Mouse (Mus musculus) ES-E14 (cell line): ENCODE measurements at regions not wholly inside any gene's neighbourhood (a gene's known extent, or its start where the extent isn't known, plus 50 kb on each side); places are given as distances from the start of the nearest gene placed in this dataset.

Source experiments
- DNase-seq: peaks from one replicate; pipeline ENCODE4 v3.0.0-alpha.2; 2013; ENCODE audit warnings: low read depth, low spot score
- H3K27ac ChIP-seq: 2 replicates; pipeline ENCODE4 v1.5.1; 2012; ENCODE audit warnings: low read depth, mild to moderate bottlenecking, low read length, moderate library complexity, mixed read lengths; ENCODE audit not compliant: poor library complexity, insufficient read depth, severe bottlenecking
- H3K36me3 ChIP-seq: 2 replicates; pipeline ENCODE4 v1.6.1; 2012; ENCODE audit warnings: mild to moderate bottlenecking, low read length, moderate library complexity, mixed read lengths; ENCODE audit not compliant: control insufficient read depth, poor library complexity, insufficient read depth, severe bottlenecking
- H3K4me1 ChIP-seq, 2 experiments: fragments of 150-350 bp in 1 of 2; sonication (generic) in 1 of 2; 2 replicates each; pipeline ENCODE4 v1.6.1; 2012; ENCODE audit warnings: low read length in 2 of 2, mild to moderate bottlenecking in 1 of 2, mixed read lengths in 1 of 2; ENCODE audit not compliant: control insufficient read depth in 2 of 2, insufficient read depth in 2 of 2, poor library complexity in 1 of 2
- H3K4me3 ChIP-seq, 2 experiments: fragments of 150-350 bp in 1 of 2; sonication (generic) in 1 of 2; 2 replicates each; pipeline ENCODE4 v1.5.1; 2012; ENCODE audit warnings: low read length in 2 of 2, low read depth in 1 of 2, mild to moderate bottlenecking in 1 of 2, mixed read lengths in 1 of 2; ENCODE audit not compliant: insufficient read depth in 1 of 2, poor library complexity in 1 of 2, severe bottlenecking in 1 of 2
- H3K9ac ChIP-seq: 2 replicates; pipeline ENCODE4 v1.6.1; 2012; ENCODE audit warnings: low read depth, mild to moderate bottlenecking, low read length, mixed read lengths; ENCODE audit not compliant: poor library complexity, insufficient read depth, severe bottlenecking
- H3K9me3 ChIP-seq: fragments of 150-350 bp; sonication (generic); 2 replicates; pipeline ENCODE4 v1.6.1; 2012; ENCODE audit warnings: low read depth, mild to moderate bottlenecking, low read length; ENCODE audit not compliant: control insufficient read depth, insufficient read depth
- CHD2 ChIP-seq: IDR thresholded peaks from 2 replicates; pipeline ENCODE4 v1.6.1; 2014; ENCODE audit warnings: mild to moderate bottlenecking, low read depth, low read length, inconsistent platforms
- HCFC1 ChIP-seq: IDR thresholded peaks from 2 replicates; pipeline ENCODE4 v1.6.1; 2012; ENCODE audit warnings: low read length, inconsistent platforms, borderline replicate concordance; ENCODE audit not compliant: insufficient read depth
- MAFK ChIP-seq: IDR thresholded peaks from 2 replicates; pipeline ENCODE4 v1.6.1; 2014; ENCODE audit warnings: mild to moderate bottlenecking, low read depth, low read length, inconsistent platforms; ENCODE audit not compliant: insufficient read depth
- ZC3H11A ChIP-seq: IDR thresholded peaks from 2 replicates; pipeline ENCODE4 v1.6.1; 2012; ENCODE audit warnings: low read depth, mild to moderate bottlenecking, inconsistent platforms, low read length, borderline replicate concordance
- ZNF384 ChIP-seq: IDR thresholded peaks from 2 replicates; pipeline ENCODE4 v1.6.1; 2012; ENCODE audit warnings: low read depth, low read length, inconsistent platforms
- in situ Hi-C, 2 experiments: fragments of 600-800 bp; cut with MboI; formaldehyde crosslinking; loops; one replicate each; pipeline ENCODE4 v1.15.1; 2025; ENCODE audit warnings: low sequenced_read_pairs in 2 of 2, inconsistent platforms in 1 of 2; ENCODE audit not compliant: unreplicated experiment in 2 of 2

- Histone ChIP-seq H3K4me1 (no peaks in the 10 kb centered on the region), H3K9ac (no peak overlapping the region), H3K27ac (no peak overlapping the region), H3K9me3 (no peaks in the 10 kb centered on the region), H3K4me3 (no peak overlapping the region), H3K36me3 (no peaks in the 10 kb centered on the region)
- in situ Hi-C loops = no loop called here
- TF ChIP-seq MAFK (no peak), CHD2 (no peak), ZNF384 (no peak), ZC3H11A (no peak), HCFC1 (no peak)
- no peak for DNase-seq
Observed at GRCm38 (mm10) chr3:41432376-41432775, 123.2 kb upstream of the Jade1 start.

- no peak for DNase-seq
- Histone ChIP-seq H3K27ac (no peak overlapping the region), H3K36me3 (no peaks in the 10 kb centered on the region), H3K4me3 (no peak overlapping the region), H3K4me1 (no peaks in the 10 kb centered on the region), H3K9me3 (no peaks in the 10 kb centered on the region), H3K9ac (no peak overlapping the region)
- TF ChIP-seq ZNF384 = no peak
- no peak for TF ChIP-seq HCFC1
- no peak for TF ChIP-seq MAFK
- no peak for TF ChIP-seq CHD2
- no peak for TF ChIP-seq ZC3H11A
- in situ Hi-C loops = no loop called here
Observed at GRCm38 (mm10) chr3:41430191-41430590, 125.3 kb upstream of the Jade1 start.

GRCm38 (mm10) chr3:41426946-41427345 is 128.6 kb upstream of the Jade1 start:
- H3K4me1 ChIP-seq = peaks cover 11 to 20% of the 10 kb centered on the region in 2 experiments
- H3K36me3 ChIP-seq = no peaks in the 10 kb centered on the region
- no peak for DNase-seq
- in situ Hi-C loops = no loop called here
- no peaks in the 10 kb centered on the region for H3K9me3 ChIP-seq
- no peak overlapping the region for H3K27ac ChIP-seq
- TF ChIP-seq ZNF384 (no peak), CHD2 (no peak), ZC3H11A (no peak), MAFK (no peak), HCFC1 (no peak)
- H3K9ac ChIP-seq = no peak overlapping the region
- H3K4me3 ChIP-seq = no peak overlapping the region

- no peak overlapping the region for H3K4me3 ChIP-seq
- TF ChIP-seq ZNF384 = no peak
- TF ChIP-seq ZC3H11A = no peak
- TF ChIP-seq HCFC1 = no peak
- no peak for TF ChIP-seq CHD2
- no peak for TF ChIP-seq MAFK
- no peak for DNase-seq
- no peaks in the 10 kb centered on the region for H3K9me3 ChIP-seq
- peaks cover 16 to 22% of the 10 kb centered on the region in 2 experiments for H3K4me1 ChIP-seq
- in situ Hi-C loops = no loop called here
- no peak overlapping the region for H3K27ac ChIP-seq
- H3K36me3 ChIP-seq = no peaks in the 10 kb centered on the region
- no peak overlapping the region for H3K9ac ChIP-seq
Observed at GRCm38 (mm10) chr3:41425863-41426262, 129.7 kb upstream of the Jade1 start.
